ENCODE assay signal across 16 mouse cellular contexts in the genomic region with DNA sequence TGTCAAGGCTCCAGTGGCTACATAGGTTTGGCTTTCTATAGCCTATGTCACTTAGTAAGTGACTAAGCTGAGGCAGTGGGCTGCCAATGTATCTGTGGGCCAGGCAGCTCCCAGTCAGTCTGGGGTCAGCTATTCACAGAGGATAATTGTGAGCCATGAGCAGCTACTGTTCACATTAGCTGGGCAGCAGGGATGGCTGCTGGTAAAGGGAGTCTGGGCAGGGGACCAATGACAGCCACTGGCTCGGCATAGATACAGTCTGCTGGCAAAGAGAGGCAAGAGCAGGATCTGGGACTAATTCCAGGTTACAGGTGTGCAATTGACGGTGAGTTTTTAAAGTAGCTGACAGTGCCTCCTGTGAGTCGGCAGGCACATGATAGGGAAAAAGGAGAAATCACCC.
"Had no signal": no experiment of that assay in that cellular context is flagged by ENCODE, and none has a peak within 500 bp of the region (broad histone marks: within the 10 kb centered on the region; RNA-seq: fewer than 3 reads in every experiment).

No protein-coding gene starts in this region.

- H3K9me3 ChIP-seq: limb, embryonic 15.5 days; liver, embryonic 13.5 days; lung, embryonic 15.5 days; megakaryocyte, embryonic 14.5 days; midbrain, embryonic 12.5 days; neural tube, embryonic 13.5 days; stomach, embryonic 15.5 days had no signal

- H3K4me3 ChIP-seq: limb, embryonic 15.5 days; liver, embryonic 13.5 days; lung, embryonic 15.5 days; megakaryocyte, embryonic 14.5 days; midbrain, embryonic 12.5 days; neural tube, embryonic 13.5 days; stomach, embryonic 15.5 days had no signal

- H3K9ac ChIP-seq: limb, embryonic 15.5 days; liver, embryonic 13.5 days; liver, postnatal 0 days; lung, embryonic 15.5 days; midbrain, embryonic 12.5 days; neural tube, embryonic 13.5 days; stomach, embryonic 15.5 days had no signal

- H3K27ac ChIP-seq: kidney, postnatal 0 days; limb, embryonic 15.5 days; liver, embryonic 13.5 days; lung, embryonic 15.5 days; macrophage; midbrain, embryonic 12.5 days; neural tube, embryonic 13.5 days; stomach, embryonic 15.5 days had no signal

- H3K36me3 ChIP-seq: limb, embryonic 15.5 days; liver, embryonic 13.5 days; lung, embryonic 15.5 days; midbrain, embryonic 12.5 days; neural tube, embryonic 13.5 days; stomach, embryonic 15.5 days had no signal

- H3K4me1 ChIP-seq: limb, embryonic 15.5 days; liver, embryonic 13.5 days; lung, embryonic 15.5 days; midbrain, embryonic 12.5 days; neural tube, embryonic 13.5 days; stomach, embryonic 15.5 days had no signal

- ATAC-seq: liver, postnatal 0 days had no signal

- H3K27me3 ChIP-seq: limb, embryonic 15.5 days; liver, embryonic 13.5 days; lung, embryonic 15.5 days; megakaryocyte, embryonic 14.5 days; midbrain, embryonic 12.5 days; neural tube, embryonic 13.5 days; stomach, embryonic 15.5 days had no signal

- H3K4me2 ChIP-seq: limb, embryonic 15.5 days; liver, embryonic 13.5 days; lung, embryonic 15.5 days; midbrain, embryonic 12.5 days; neural tube, embryonic 13.5 days; stomach, embryonic 15.5 days had no signal

- DNase-seq: kidney, adult 9 months; kidney, postnatal 36 days; liver, embryonic 13.5 days; liver, postnatal 0 days; lung, postnatal 14 days; right cerebral cortex, postnatal 14 days; thymus, adult 2 months; thymus, postnatal 25 days had no signal
